Mouse (Mus musculus): ENCODE results near the gene Ppp3cb. TPM values are rescaled to one million over a fixed set of nuclear protein-coding genes. Genes with fewer than 3 reads are reported as not detected.

Gene Ppp3cb
- 17.3 TPM for polyA plus RNA-seq (2017; shearing (Covaris generic))

DNA sequence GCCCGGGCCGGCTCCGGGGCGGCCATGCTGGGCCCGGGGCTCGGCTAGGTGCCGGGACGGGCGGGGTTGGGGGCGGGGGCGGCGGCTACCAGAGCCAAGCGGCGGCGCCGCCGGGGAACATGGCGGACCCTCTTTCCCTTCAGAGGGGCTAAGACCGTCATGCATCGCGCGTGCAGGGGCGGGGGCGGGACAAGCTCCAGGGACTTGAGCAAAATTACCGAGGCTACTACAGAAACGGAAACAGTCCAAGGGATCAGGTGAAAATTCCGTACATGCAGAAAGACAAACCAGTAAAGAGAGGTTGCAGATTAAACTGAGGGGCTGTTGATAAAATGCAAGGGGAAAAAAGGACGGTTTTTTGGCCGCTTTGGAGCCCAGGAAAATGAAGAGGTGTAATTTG, at the start of gene Ppp3cb:
TSS of gene Ppp3cb (minus strand) at position 159 of the 400 bp plus-strand sequence.

DNA sequence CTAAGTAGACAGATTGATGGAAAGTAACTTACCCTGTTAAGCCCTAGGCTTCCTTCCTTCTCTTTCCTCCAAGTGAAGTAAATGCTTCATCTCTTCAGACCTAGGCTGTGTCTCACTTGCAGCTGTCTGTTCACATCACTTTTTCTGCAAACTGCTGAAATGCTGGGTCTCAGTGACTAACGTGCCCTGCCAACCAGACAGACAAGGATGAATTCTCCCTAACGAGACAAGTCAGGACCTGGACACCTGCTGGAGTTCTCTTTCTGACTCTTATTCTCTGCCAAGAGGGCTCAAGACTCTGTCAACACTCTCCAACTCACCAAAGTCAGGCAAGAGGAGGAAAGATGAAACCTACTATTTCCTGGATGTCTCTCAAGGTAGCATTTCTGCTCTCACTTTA, 49.8 kb downstream of the Ppp3cb start, which contains the start of gene Mss51:
TSS of gene Mss51 (minus strand) at position 299 of the 400 bp plus-strand sequence.

DNA sequence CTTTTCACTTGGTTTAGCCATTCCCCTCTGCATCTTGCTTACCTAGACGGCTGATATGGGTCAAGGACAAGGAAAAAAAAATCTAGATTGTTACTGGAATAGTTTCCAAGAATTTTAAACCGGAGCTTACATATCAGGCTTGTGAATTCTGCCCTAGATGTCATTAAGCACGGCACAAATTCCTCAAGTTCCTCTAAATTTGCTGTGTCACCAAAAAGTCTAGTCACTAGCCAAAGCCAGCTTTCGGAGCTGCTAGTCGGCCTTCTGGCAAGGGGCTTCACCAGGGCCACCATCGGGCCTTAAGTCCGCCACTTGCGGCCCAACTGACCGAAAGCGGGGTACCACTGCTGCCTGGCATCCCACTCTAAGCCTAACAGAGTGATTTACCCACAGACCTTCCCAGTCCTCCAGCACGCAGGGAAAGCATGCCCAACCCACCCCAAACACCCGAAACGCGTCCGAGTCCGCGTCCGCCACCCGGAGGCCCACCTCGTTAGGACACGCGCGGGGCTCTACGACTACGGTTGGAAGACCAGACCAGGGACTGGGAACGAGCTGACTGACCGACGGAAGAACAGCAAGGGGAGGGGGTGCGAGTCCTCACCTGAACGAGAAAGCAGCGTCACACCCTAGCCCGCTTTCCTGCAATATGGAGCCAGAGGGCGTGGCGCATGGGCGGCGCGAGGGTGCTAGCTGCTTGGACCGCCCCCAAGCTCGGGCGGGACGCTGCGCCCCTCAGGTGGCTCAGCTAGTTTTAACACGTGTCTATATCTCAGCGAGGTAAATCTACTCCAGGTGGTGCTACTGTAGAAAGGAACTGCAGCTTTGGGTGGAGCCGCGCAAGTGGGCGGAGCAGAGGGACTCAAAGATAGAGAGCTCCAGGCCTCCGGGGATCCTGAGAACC, 66.8 kb downstream of the Ppp3cb start, which contains the start of gene Anxa7:
TSS of gene Anxa7 (minus strand) at position 843 of the 904 bp plus-strand sequence.

DNA sequence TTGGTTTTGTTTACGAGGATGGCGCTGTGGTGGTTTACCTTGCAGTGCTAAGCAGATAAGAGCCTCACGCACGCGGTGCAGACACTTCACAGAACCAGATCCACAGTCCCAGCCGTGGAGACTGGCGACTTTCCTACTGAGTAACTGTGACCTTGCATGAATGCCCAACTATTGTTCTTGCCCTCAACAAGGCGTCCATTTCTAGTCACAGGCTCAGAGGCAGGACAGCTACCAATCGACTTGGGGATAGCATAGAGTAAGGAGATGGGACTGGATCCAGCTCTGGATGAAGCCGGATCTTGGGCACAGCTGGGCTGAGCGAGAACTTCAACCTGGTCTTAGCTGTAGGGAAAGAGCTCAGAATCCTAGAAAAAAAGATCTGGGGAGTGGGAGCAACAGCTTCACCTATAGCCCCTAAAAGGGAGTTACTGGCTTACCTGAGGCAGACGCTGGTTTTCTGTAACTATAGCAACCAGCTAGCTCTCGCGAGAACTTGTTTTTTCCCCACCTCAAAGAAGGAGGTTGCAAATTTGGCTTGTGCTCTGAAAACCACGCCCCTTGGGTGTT, 94.5 kb downstream of the Ppp3cb start, which contains the start of gene Cfap70:
TSS of gene Cfap70 (minus strand) at position 462 of the 567 bp plus-strand sequence.

Other genes with a start within 250 kb of the Ppp3cb start
- gene Ecd, start 198.5 kb downstream of the Ppp3cb start, polyA plus RNA-seq (2017; shearing (Covaris generic)), result 74.8 TPM
- 102 TPM for gene Fam149b, start 198.4 kb downstream of the Ppp3cb start, polyA plus RNA-seq (2017; shearing (Covaris generic))
- 195 TPM for gene Dnajc9, start 157.7 kb downstream of the Ppp3cb start, polyA plus RNA-seq (2017; shearing (Covaris generic))
- 103 TPM for gene Mrps16, start 152.9 kb downstream of the Ppp3cb start, polyA plus RNA-seq (2017; shearing (Covaris generic))
- not detected for gene Cfap70, start 94.3 kb downstream of the Ppp3cb start, polyA plus RNA-seq (2017; shearing (Covaris generic))
- gene Anxa7, start 66.4 kb downstream of the Ppp3cb start, polyA plus RNA-seq (2017; shearing (Covaris generic)), result 62.1 TPM
- 2.1 TPM for gene Mss51, start 49.7 kb downstream of the Ppp3cb start, polyA plus RNA-seq (2017; shearing (Covaris generic))
- gene Usp54, start 94.5 kb upstream of the Ppp3cb start, polyA plus RNA-seq (2017; shearing (Covaris generic)), result 4.4 TPM
- not detected for gene Myoz1, start 110.0 kb upstream of the Ppp3cb start, polyA plus RNA-seq (2017; shearing (Covaris generic))
- not detected for gene Synpo2l, start 121.8 kb upstream of the Ppp3cb start, polyA plus RNA-seq (2017; shearing (Covaris generic))
- gene Sec24c, start 127.7 kb upstream of the Ppp3cb start, polyA plus RNA-seq (2017; shearing (Covaris generic)), result 328 TPM
- 7.5 TPM for gene Fut11, start 148.4 kb upstream of the Ppp3cb start, polyA plus RNA-seq (2017; shearing (Covaris generic))
- gene Chchd1, start 156.4 kb upstream of the Ppp3cb start, polyA plus RNA-seq (2017; shearing (Covaris generic)), result 115 TPM
- 22.2 TPM for gene Zswim8, start 161.0 kb upstream of the Ppp3cb start, polyA plus RNA-seq (2017; shearing (Covaris generic))
- 19.3 TPM for gene Ndst2, start 188.0 kb upstream of the Ppp3cb start, polyA plus RNA-seq (2017; shearing (Covaris generic))
- 8.9 TPM for gene Camk2g, start 247.5 kb upstream of the Ppp3cb start, polyA plus RNA-seq (2017; shearing (Covaris generic))

Data from inflammation-experienced regulatory T-cells, adult 16 weeks (primary cell).